Mouse (Mus musculus) limb, embryonic 11.5 days (tissue): Measurements from ENCODE around the gene Hacd4. TPM values are rescaled to one million over a fixed set of nuclear protein-coding genes. Genes with fewer than 3 reads are reported as not detected.

Experiments
- ATAC-seq: fragments of 200-750 bp; cut with Nextera tagmentation; 2 replicates; pipeline ENCODE4 v1.8.0; 2017; ENCODE audit warnings: low read depth; ENCODE audit not compliant: insufficient number of reproducible peaks, low FRiP score, low TSS enrichment
- DNase-seq: peaks from one replicate; pipeline ENCODE4 v3.0.0-alpha.2; 2015; ENCODE audit warnings: low spot score
- H3K27ac ChIP-seq: fragments of 300-500 bp; sonication (generic); replicated peaks from 2 replicates; pipeline ENCODE4 v1.5.1; 2014; ENCODE audit warnings: low read depth, mild to moderate bottlenecking, low read length
- H3K27me3 ChIP-seq: fragments of 300-500 bp; sonication (generic); 2 replicates; pipeline ENCODE4 v1.6.1; 2014; ENCODE audit warnings: mild to moderate bottlenecking, low read length, mixed read lengths; ENCODE audit not compliant: control insufficient read depth, insufficient read depth
- H3K36me3 ChIP-seq: fragments of 300-500 bp; sonication (generic); 2 replicates; pipeline ENCODE4 v1.6.1; 2014; ENCODE audit warnings: mild to moderate bottlenecking, low read length, moderate library complexity, mixed read lengths; ENCODE audit not compliant: control insufficient read depth, insufficient read depth
- H3K4me1 ChIP-seq: fragments of 300-500 bp; sonication (generic); 2 replicates; pipeline ENCODE4 v1.6.1; 2014; ENCODE audit warnings: low read length, mixed read lengths; ENCODE audit not compliant: control insufficient read depth, insufficient read depth
- H3K4me2 ChIP-seq: fragments of 300-500 bp; sonication (generic); 2 replicates; pipeline ENCODE4 v1.6.1; 2014; ENCODE audit warnings: low read depth, mild to moderate bottlenecking, moderate library complexity; ENCODE audit not compliant: severe bottlenecking
- H3K4me3 ChIP-seq: fragments of 300-500 bp; sonication (generic); 2 replicates; pipeline ENCODE4 v1.5.1; 2014; ENCODE audit warnings: low read depth, low read length
- H3K9ac ChIP-seq: fragments of 300-500 bp; sonication (generic); 2 replicates; pipeline ENCODE4 v1.6.1; 2014; ENCODE audit warnings: mild to moderate bottlenecking, low read length
- H3K9me3 ChIP-seq: fragments of 300-500 bp; sonication (generic); 2 replicates; pipeline ENCODE4 v1.6.1; 2016; ENCODE audit warnings: low read length; ENCODE audit not compliant: control insufficient read depth
- WGBS: fragments of 180-500 bp; shearing (Covaris S2); extraction: QIAGEN DNeasy Blood & Tissue Kit; methylation state at CpG from one replicate; pipeline ENCODE4 v1.1.7; 2014; 5-methylcytosine and 5-hydroxymethylcytosine counted together
- polyA plus RNA-seq: library from polyadenylated mRNA; unstranded; fragments of >200 nt; fragmentation: Nextera tagmentation; extraction: Ambion mirVana; gene quantifications from 2 replicates; pipeline ENCODE4 v1.2.1, GENCODE M21; 2014

Gene Hacd4
- polyA plus RNA-seq, result 3.4 and 3.5 TPM in 2 replicates

- Histone ChIP-seq H3K4me2 (peak within 1 kb of the TSS; percentile 72), H3K27ac (no peak within 1 kb of the TSS), H3K4me3 (peak within 1 kb of the TSS; percentile 32), H3K9me3 (no peaks in the 10 kb centered on the region), H3K27me3 (no peaks in the 10 kb centered on the region), H3K9ac (peak within 1 kb of the TSS; percentile 62), H3K4me1 (peaks cover 11% of the 10 kb centered on the region), H3K36me3 (no peaks in the 10 kb centered on the region)
- peak; percentile 69 for DNase-seq
- 5% methylated on average over 14 of the region's 14 CpGs for WGBS
- peak; percentile 67 for ATAC-seq
Observed at GRCm38 (mm10) chr4:88438326-88438989, at the start of gene Hacd4. Gene Hacd4, minus strand, starts transcription at chr4:88438928.

GRCm38 (mm10) chr4:88488107-88488506 is 49.4 kb upstream of the Hacd4 start:
- H3K27me3 ChIP-seq, result no peaks in the 10 kb centered on the region
- H3K27ac ChIP-seq, result no peak overlapping the region
- H3K36me3 ChIP-seq, result no peaks in the 10 kb centered on the region
- DNase-seq, result no peak
- no peak overlapping the region for H3K4me3 ChIP-seq
- no peak for ATAC-seq
- no peaks in the 10 kb centered on the region for H3K4me1 ChIP-seq
- H3K4me2 ChIP-seq, result no peak overlapping the region
- no peaks in the 10 kb centered on the region for H3K9me3 ChIP-seq
- WGBS, result 93% methylated on average over 3 of the region's 3 CpGs
- no peak overlapping the region for H3K9ac ChIP-seq

GRCm38 (mm10) chr4:88480130-88480529 is 41.4 kb upstream of the Hacd4 start:
- DNase-seq, result peak; percentile 39
- H3K4me2 ChIP-seq, result no peak overlapping the region
- ATAC-seq, result peak; percentile 62; the same call in 1 of the 2 replicates

GRCm38 (mm10) chr4:88478809-88479186 is 40.1 kb upstream of the Hacd4 start:
- ATAC-seq (no peak), DNase-seq (no peak)
- no peak overlapping the region for H3K4me3 ChIP-seq
- no peak overlapping the region for H3K4me2 ChIP-seq
- no peaks in the 10 kb centered on the region for H3K27me3 ChIP-seq
- no peaks in the 10 kb centered on the region for H3K9me3 ChIP-seq
- 84% methylated on average over 9 of the region's 9 CpGs for WGBS
- peaks cover 10% of the 10 kb centered on the region; the same call in 1 of the 2 replicates for H3K4me1 ChIP-seq
- H3K27ac ChIP-seq, result no peak overlapping the region
- H3K36me3 ChIP-seq, result no peaks in the 10 kb centered on the region
- H3K9ac ChIP-seq, result no peak overlapping the region

More at GRCm38 (mm10) chr4:88480130-88480529, 41.4 kb upstream of the Hacd4 start:
- Histone ChIP-seq H3K4me3 (no peak overlapping the region), H3K9ac (no peak overlapping the region), H3K27ac (no peak overlapping the region), H3K4me1 (peaks cover 10% of the 10 kb centered on the region; the same call in 1 of the 2 replicates), H3K9me3 (no peaks in the 10 kb centered on the region), H3K27me3 (no peaks in the 10 kb centered on the region), H3K36me3 (no peaks in the 10 kb centered on the region)
- WGBS, result 40% methylated on average over 6 of the region's 6 CpGs

GRCm38 (mm10) chr4:88478177-88478808 is 39.6 kb upstream of the Hacd4 start:
- ATAC-seq (no peak), DNase-seq (no peak)
- Histone ChIP-seq H3K4me3 (no peak overlapping the region), H3K9me3 (no peaks in the 10 kb centered on the region), H3K4me2 (no peak overlapping the region), H3K4me1 (peaks cover 10% of the 10 kb centered on the region; the same call in 1 of the 2 replicates), H3K27ac (no peak overlapping the region), H3K27me3 (no peaks in the 10 kb centered on the region), H3K9ac (no peak overlapping the region), H3K36me3 (no peaks in the 10 kb centered on the region)
- 75% methylated on average over 4 of the region's 4 CpGs for WGBS

- Histone ChIP-seq H3K4me3 (no peak overlapping the region), H3K9me3 (no peaks in the 10 kb centered on the region), H3K27me3 (no peaks in the 10 kb centered on the region), H3K4me2 (no peak overlapping the region), H3K36me3 (no peaks in the 10 kb centered on the region), H3K27ac (no peak overlapping the region), H3K9ac (no peak overlapping the region), H3K4me1 (peaks cover 10% of the 10 kb centered on the region; the same call in 1 of the 2 replicates)
- no peak for DNase-seq
- ATAC-seq, result no peak
- 55% methylated on average over 4 of the region's 4 CpGs for WGBS
Observed at GRCm38 (mm10) chr4:88476511-88477210, 37.9 kb upstream of the Hacd4 start.

GRCm38 (mm10) chr4:88476084-88476483 is 37.4 kb upstream of the Hacd4 start:
- H3K27me3 ChIP-seq, result no peaks in the 10 kb centered on the region
- no peak overlapping the region for H3K4me2 ChIP-seq
- no peak overlapping the region for H3K4me3 ChIP-seq
- no peaks in the 10 kb centered on the region for H3K9me3 ChIP-seq
- DNase-seq, result no peak
- no peak for ATAC-seq
- WGBS, result 86% methylated on average over 3 of the region's 3 CpGs
- no peak overlapping the region for H3K27ac ChIP-seq
- no peak overlapping the region for H3K9ac ChIP-seq
- H3K36me3 ChIP-seq, result no peaks in the 10 kb centered on the region
- H3K4me1 ChIP-seq, result peaks cover 10% of the 10 kb centered on the region; the same call in 1 of the 2 replicates

GRCm38 (mm10) chr4:88471528-88471927 is 32.8 kb upstream of the Hacd4 start:
- H3K27ac ChIP-seq, result no peak overlapping the region
- no peaks in the 10 kb centered on the region for H3K36me3 ChIP-seq
- 75% methylated on average over 2 of the region's 2 CpGs for WGBS
- H3K9me3 ChIP-seq, result no peaks in the 10 kb centered on the region
- no peaks in the 10 kb centered on the region for H3K27me3 ChIP-seq
- H3K4me3 ChIP-seq, result no peak overlapping the region
- H3K9ac ChIP-seq, result no peak overlapping the region
- DNase-seq, result no peak
- H3K4me1 ChIP-seq, result no peaks in the 10 kb centered on the region
- H3K4me2 ChIP-seq, result no peak overlapping the region
- ATAC-seq, result no peak
